Mouse (Mus musculus): Measurements from ENCODE around the gene Kng1.

Gene Kng1

GRCm38 (mm10) chr16:23113903-23114302 lies 56.2 kb downstream of the Kng1 start:
- no peak for DNase-seq (ENCODE audit: low spot score in 2 of 2)

DNA sequence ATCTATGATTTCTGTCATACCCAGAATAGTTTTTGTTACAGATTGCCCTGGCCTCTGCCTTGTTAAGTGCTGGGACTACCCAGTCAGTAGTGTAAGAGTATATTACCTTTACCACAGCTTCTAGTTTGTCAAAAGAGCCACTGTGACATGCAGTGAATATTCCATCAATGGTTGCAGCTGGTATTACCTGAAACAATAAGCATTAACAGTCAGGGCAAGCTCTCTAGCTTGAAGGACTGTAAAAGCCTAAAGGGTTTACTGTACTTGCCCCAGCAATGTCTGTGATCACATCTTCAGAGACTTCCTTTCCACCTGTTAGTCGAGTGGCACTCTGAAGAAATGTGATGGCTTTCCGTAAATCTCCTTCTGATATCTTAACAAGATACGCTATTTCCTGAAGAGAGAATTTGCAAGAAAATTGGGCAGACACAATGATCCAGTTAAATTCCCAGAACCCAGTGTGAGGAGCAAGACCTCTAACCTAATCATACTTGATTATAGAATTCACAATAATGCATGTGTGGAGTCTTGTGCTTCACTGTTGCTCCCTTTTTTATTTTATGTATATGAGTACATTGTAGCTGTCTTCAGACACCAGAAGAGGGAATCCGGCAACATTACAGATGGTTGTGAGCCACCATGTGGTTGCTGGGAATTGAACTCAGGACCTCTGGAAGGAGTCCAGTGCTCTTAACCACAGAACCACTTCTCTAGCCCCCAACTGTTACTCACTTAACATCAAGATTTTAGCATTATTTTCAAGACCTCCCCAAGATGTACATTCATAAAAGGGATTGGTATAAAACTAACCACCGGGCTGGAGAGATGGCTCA lies 56.9 kb downstream of the Kng1 start:
- no peak for DNase-seq (ENCODE audit: low spot score in 2 of 2)

GRCm38 (mm10) chr16:23115486-23115885 lies 57.8 kb downstream of the Kng1 start:
- DNase-seq (ENCODE audit: low spot score in 2 of 2) = no peak

GRCm38 (mm10) chr16:23117173-23117572 lies 59.5 kb downstream of the Kng1 start:
- DNase-seq (ENCODE audit: low spot score in 2 of 2) = no peak

DNA sequence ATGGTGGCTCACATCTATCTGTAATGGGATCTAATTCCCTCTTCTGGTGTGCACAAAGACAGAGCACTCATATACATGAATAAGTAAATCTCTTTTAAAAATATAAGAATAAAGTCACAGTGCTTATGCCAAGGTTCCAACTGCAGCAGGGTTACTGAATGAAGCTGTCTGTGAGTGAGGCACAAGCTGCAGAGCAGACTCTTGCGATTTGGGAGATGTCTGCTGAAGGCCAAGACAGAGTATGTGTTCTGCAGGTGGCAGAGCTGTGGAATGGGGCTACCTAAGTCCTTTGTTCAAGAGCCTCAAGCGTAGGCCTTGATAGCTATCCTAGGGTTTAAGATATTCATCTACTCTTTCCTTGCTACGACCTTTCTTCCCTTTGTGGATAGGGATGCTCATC lies 64.8 kb downstream of the Kng1 start:
- no peak for DNase-seq (ENCODE audit: low spot score in 2 of 2)

DNA sequence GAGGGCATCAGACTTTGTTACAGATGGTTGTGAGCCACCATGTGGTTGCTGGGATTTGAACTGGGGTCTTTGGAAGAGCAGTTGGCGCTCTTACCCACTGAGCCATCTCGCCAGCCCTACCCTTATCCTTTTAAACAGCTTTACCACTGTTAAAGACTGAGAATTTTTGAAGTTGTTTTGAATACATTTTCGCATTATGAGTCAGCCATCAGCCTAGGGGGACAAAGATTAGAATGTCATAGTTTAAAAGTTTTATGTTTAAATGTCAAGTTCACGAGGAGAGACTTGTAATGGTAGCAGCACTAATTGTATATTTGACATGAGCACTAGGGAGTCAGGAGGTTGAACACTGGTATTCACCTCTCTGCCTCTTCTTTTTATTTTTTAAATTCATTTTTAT lies 65.4 kb downstream of the Kng1 start:
- no peak for DNase-seq (ENCODE audit: low spot score in 2 of 2)

GRCm38 (mm10) chr16:23124398-23124797 lies 66.7 kb downstream of the Kng1 start:
- DNase-seq (ENCODE audit: low spot score in 2 of 2) = no peak

- no peak for DNase-seq (ENCODE audit: low spot score in 2 of 2)
Observed at GRCm38 (mm10) chr16:23127311-23127672, 69.6 kb downstream of the Kng1 start.

DNA sequence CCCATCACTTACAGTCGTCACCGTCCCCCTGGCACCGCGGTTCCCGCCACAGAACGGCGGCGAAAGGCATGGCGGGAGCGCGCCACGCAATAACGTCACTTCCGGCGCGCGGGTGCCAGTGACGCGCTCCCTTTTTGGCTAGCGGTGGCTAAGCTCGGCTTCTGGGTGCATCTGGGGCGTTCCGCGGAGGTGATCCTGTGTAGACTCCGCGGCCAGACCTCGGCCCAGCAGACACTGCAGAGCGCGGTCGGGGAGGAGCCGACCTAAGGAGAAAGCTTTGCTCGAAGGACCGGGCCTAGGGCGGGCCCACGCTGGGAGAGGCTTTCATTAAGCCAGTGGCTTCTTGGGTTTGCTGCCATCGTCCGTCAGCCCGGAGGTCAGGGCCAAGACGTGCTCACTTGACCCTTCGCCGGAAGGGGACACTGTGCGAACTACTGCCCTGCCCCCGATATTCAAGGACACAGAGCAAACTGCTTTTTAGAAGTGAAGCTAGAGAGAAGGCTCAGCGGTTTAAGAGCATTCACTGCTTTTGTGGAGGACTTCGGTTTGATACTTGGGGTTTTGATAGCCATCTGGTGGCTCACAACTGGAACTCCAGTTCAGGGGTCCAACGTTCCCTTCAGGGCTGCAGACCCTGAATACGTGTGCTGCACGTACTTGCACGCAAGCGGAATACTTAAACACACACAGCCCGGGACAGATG lies 70.2 kb downstream of the Kng1 start, which contains the start of gene Rfc4:
Gene Rfc4, minus strand, starts transcription at position 65 of the 703 bp plus-strand sequence.
- peak; percentile 85 to 87 for DNase-seq (ENCODE audit: low spot score in 2 of 2)

DNA sequence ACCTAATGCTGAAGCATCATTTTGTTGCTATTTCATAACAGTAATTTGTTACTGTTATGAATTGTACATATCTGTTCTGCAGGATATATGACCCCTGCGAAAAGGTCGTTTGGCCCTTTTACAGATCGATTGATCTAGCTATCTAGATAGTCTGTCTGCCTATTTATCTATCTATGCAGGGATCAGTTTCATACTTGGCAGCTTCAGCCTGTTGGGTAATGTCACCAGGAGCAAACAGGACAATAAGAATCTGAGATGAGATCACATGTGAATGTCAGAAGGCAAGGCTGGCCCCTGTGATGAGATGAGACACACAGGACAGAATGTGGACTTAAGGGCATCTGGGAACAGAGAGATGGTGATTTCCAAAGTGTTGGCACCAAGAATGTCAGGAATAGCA lies 72.6 kb downstream of the Kng1 start:
- DNase-seq (ENCODE audit: low spot score in 2 of 2) = no peak
